Mouse (Mus musculus) forebrain, embryonic 15.5 days (tissue): ENCODE measurements around the gene Artn. TPM values are rescaled to one million over a fixed set of nuclear protein-coding genes. Genes with fewer than 3 reads are reported as not detected.

Experiments used
- ATAC-seq: fragments of 200-750 bp; cut with Nextera tagmentation; replicated peaks from 2 replicates; pipeline ENCODE4 v1.8.0; 2017; ENCODE audit warnings: mild to moderate bottlenecking, moderate TSS enrichment, moderate library complexity
- H3K27ac ChIP-seq: fragments of 300-500 bp; sonication (generic); replicated peaks from 2 replicates; pipeline ENCODE4 v1.5.1; 2015; ENCODE audit warnings: mild to moderate bottlenecking, inconsistent platforms
- H3K27me3 ChIP-seq: fragments of 300-500 bp; sonication (generic); 2 replicates; pipeline ENCODE4 v1.6.1; 2015; ENCODE audit warnings: inconsistent platforms
- H3K36me3 ChIP-seq: fragments of 300-500 bp; sonication (generic); 2 replicates; pipeline ENCODE4 v1.6.1; 2015; ENCODE audit warnings: mild to moderate bottlenecking, inconsistent platforms
- H3K4me1 ChIP-seq: fragments of 300-500 bp; sonication (generic); 2 replicates; pipeline ENCODE4 v1.6.1; 2015; ENCODE audit warnings: inconsistent platforms
- H3K4me2 ChIP-seq: fragments of 300-500 bp; sonication (generic); replicated peaks from 2 replicates; pipeline ENCODE4 v1.6.1; 2015; ENCODE audit warnings: mild to moderate bottlenecking, inconsistent platforms
- H3K4me3 ChIP-seq: fragments of 300-500 bp; sonication (generic); 2 replicates; pipeline ENCODE4 v1.5.1; 2015; ENCODE audit warnings: mild to moderate bottlenecking, inconsistent platforms
- H3K9ac ChIP-seq: fragments of 300-500 bp; sonication (generic); replicated peaks from 2 replicates; pipeline ENCODE4 v1.6.1; 2015; ENCODE audit warnings: mild to moderate bottlenecking, inconsistent platforms
- H3K9me3 ChIP-seq: fragments of 300-500 bp; sonication (generic); 2 replicates; pipeline ENCODE4 v1.6.1; 2016; ENCODE audit warnings: inconsistent platforms
- WGBS: fragments of 180-500 bp; shearing (Covaris S2); methylation state at CpG from one replicate; pipeline ENCODE4 v1.1.7; 2015; ENCODE audit warnings: mixed read lengths; 5-methylcytosine and 5-hydroxymethylcytosine counted together
- polyA plus RNA-seq: library from polyadenylated mRNA; unstranded; fragments of >200 nt; fragmentation: Nextera tagmentation; extraction: Ambion mirVana; gene quantifications from 2 replicates; pipeline ENCODE4 v1.2.1, GENCODE M21; 2015

The Artn gene
- polyA plus RNA-seq, 1 experiment from 2014 or later, result 0.10 TPM

DNA sequence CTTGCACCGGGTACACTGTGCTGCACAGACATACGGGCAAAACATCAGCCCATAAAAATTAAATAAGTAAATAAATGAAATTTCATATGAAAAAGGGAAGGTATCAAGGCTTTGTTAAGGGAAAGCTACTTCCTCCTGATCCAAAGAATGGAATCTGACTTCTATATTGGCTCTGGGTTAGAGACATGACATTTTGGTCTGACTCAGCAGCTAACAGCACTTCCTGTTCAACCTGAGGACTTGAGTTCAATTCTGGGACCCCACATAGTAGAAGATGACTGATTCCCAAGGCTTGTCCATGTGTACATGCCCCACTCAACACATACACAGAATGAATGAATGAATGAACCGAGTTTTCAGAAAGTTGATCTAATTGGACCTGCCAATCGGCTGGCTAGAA is 11.7 kb downstream of the Artn start:
- no peak overlapping the region for H3K9ac ChIP-seq
- no peak overlapping the region for H3K4me2 ChIP-seq
- no peak for ATAC-seq
- H3K36me3 ChIP-seq, result no peaks in the 10 kb centered on the region
- H3K4me3 ChIP-seq, result no peak overlapping the region
- H3K27me3 ChIP-seq, result no peaks in the 10 kb centered on the region
- no peaks in the 10 kb centered on the region for H3K9me3 ChIP-seq
- 94% methylated on average over 4 of the region's 4 CpGs for WGBS
- H3K27ac ChIP-seq, result no peak overlapping the region
- H3K4me1 ChIP-seq, result peaks cover 24% of the 10 kb centered on the region

- no peak overlapping the region for H3K4me3 ChIP-seq
- peaks cover 29% of the 10 kb centered on the region for H3K4me1 ChIP-seq
- no peak for ATAC-seq
- no peaks in the 10 kb centered on the region for H3K36me3 ChIP-seq
- WGBS, result 96% methylated on average over 4 of the region's 4 CpGs
- no peak overlapping the region for H3K9ac ChIP-seq
- no peaks in the 10 kb centered on the region for H3K27me3 ChIP-seq
- no peak overlapping the region for H3K27ac ChIP-seq
- H3K9me3 ChIP-seq, result no peaks in the 10 kb centered on the region
- no peak overlapping the region for H3K4me2 ChIP-seq
These were observed 12.2 kb downstream of the Artn start for GRCm38 (mm10) chr4:117917402-117917801.

DNA sequence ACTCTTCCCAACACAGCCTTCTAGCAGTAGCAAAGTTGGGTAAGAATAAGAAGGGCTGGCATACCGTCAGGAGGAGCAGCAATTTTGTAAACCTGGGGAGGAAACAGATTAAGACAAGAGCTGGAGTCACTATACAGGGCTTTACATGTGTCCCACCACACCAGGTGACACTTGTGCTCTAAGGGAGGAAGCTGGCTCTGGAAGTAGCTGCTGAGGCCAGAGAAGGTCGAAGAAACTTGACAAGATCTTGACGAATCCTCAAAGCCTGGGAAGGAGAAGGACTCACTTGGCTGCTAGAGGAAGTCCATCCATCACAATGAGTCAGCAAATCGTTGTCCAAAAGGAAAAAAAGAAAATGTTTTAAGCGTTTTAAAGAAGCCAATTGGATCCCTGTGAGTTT is 13.2 kb downstream of the Artn start:
- Histone ChIP-seq H3K36me3 (0 out of 2 replicates have a peak, but pooled peaks cover 7% of the 10 kb centered on the region), H3K4me3 (no peak overlapping the region), H3K9ac (no peak overlapping the region), H3K4me1 (peaks cover 39% of the 10 kb centered on the region), H3K9me3 (no peaks in the 10 kb centered on the region), H3K27me3 (no peaks in the 10 kb centered on the region), H3K27ac (no peak overlapping the region), H3K4me2 (peak overlapping the region; percentile 100; the same call in 1 of the 2 replicates)
- WGBS, result 94% methylated on average over 5 of the region's 5 CpGs
- ATAC-seq, result no peak

DNA sequence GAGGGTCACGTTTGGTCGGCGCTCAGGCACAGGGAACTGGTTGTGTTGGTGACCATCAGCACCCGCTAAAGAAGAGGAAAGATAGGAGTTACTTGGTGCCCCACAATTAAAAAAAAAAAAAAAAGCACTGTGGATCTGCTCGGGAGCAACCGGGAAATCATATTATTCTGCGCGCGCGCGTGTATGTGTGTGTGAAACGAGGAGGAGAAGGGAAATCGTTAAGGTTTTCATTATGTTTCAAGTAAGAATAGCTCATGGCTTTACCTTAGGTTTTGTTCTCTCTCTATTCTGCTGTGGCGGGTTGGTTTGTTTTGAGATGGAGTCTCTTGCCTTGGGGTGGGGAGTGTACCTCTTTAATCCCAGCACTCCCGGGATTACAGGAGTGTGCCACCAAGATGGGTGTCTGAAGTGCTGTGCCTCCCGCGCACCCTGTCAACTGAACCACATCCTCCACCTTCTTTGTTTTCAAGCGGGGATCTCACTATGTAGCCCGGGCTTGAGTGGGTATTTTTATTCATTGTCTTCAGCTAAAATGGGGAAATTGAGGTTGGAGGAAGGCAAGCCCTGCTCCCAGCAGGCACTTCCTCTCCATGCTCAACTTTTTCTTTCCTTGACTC is 14.0 kb downstream of the Artn start:
- Histone ChIP-seq H3K36me3 (peaks cover 13% of the 10 kb centered on the region; the same call in 1 of the 2 replicates), H3K27me3 (no peaks in the 10 kb centered on the region), H3K4me3 (peak overlapping the region; percentile 90), H3K9me3 (no peaks in the 10 kb centered on the region), H3K9ac (peak overlapping the region; percentile 92), H3K4me1 (peaks cover 46% of the 10 kb centered on the region), H3K27ac (peak overlapping the region; percentile 86), H3K4me2 (peak overlapping the region; percentile 100)
- WGBS, result 4% methylated on average over 19 of the region's 19 CpGs
- no peak for ATAC-seq

DNA sequence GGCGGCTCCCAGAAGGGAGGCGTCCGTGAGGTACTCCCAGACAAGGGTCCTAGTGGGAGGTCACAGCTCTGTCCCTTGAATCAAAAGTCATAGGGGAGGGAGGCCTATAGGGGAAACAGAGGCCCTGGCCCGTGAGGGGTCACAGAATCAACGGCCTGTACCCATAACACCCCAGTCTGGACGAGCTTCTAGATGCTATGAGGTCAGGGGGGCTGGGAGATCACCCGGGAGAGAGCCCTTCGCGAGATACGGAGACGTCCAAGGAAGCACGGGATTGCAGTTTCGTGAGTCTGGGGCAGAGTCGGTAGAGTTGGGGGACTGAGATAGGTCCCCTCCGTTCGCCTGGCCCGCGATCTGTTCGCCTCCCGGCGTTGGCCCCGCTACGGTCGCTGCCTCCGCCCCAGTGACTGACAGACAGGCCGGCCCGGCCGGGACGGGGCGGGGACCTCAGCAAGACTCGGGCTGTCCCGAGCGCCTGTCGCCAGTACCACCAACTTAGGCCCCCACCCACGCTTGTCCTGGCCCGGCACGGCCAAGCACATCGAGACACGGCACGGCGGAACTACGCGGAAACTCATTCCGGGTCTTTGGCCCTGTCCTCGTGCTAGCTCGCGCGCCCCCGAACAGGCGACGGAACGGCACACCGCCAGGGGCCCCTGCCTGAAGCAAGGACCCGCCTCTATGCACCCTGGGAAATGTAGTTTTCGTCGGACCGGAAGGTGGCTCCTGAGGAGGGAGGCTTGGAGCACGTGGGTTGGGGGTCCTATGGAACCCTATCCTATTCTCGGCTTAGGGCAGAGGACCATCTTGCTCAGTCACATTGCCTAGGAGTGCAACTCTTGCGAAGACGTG is 14.7 kb downstream of the Artn start, which contains the start of gene Ipo13:
Gene Ipo13 (minus strand): TSS at position 409 of the 852 bp plus-strand sequence.
- peaks cover 54% of the 10 kb centered on the region for H3K4me1 ChIP-seq

DNA sequence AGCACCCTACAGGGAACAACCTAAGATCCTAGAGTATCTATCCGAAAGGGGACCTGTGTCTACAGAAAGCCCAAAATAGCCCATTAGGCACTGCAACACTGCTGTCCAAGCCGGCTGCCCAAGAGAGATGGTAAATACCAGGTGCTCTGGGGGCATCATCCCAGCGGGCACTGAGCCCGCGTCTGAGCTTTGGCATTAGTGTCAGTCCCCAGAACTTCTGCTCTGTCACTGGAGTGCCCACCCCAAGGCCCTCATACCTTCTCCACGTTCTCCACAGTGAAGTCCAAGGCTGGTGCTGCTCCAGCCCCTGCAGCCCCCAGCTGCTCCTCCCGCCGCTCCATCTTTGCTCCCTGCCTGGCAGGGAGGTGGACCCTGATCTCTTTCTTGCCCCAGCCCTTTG is 15.5 kb downstream of the Artn start:
- Histone ChIP-seq H3K27ac (peak overlapping the region; percentile 86), H3K4me1 (peaks cover 61% of the 10 kb centered on the region)
- ATAC-seq, result 0 out of 2 replicates have a peak, but pooled peaks have one; percentile 0

More for the DNA sequence above, 14.7 kb downstream of the Artn start, which contains the start of gene Ipo13:
- H3K9me3 ChIP-seq, result no peaks in the 10 kb centered on the region
- WGBS, result under 1% methylated on average over 61 of the region's 61 CpGs
- H3K27me3 ChIP-seq, result no peaks in the 10 kb centered on the region
- peak within 1 kb of the TSS; percentile 86 for H3K27ac ChIP-seq
- ATAC-seq, result peak; percentile 97
- H3K36me3 ChIP-seq, result peaks cover 13% of the 10 kb centered on the region; the same call in 1 of the 2 replicates
- peak within 1 kb of the TSS; percentile 90 for H3K4me3 ChIP-seq
- peak within 1 kb of the TSS; percentile 100 for H3K4me2 ChIP-seq
- H3K9ac ChIP-seq, result peak within 1 kb of the TSS; percentile 92

DNA sequence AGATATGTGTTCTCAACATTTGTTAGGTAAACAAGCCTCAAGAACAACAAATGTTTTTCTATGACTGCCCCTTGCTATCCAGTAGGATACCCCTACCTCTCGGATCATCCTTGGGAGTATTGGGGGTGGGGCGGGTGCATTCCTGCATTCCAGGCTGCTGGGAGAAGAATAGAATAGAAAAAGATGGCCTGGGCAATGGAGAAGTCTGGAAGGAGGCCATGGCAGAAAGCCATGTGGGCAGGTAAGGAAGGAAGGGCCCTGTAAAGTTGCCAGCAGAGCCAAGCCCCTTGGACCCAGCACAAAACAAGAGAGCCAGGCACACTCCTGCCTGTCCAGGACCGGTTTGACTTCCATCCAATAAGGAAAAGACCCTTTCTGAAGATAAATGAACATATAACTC is 16.1 kb downstream of the Artn start:
- H3K27ac ChIP-seq, result peak overlapping the region; percentile 86; the same call in 1 of the 2 replicates
- 42% methylated on average over 3 of the region's 3 CpGs for WGBS
- peaks cover 13% of the 10 kb centered on the region; the same call in 1 of the 2 replicates for H3K36me3 ChIP-seq
- H3K9ac ChIP-seq, result peak overlapping the region; percentile 92
- H3K4me1 ChIP-seq, result peaks cover 67% of the 10 kb centered on the region
- H3K4me2 ChIP-seq, result peak overlapping the region; percentile 100
- peak overlapping the region; percentile 90 for H3K4me3 ChIP-seq
- no peak for ATAC-seq
- no peaks in the 10 kb centered on the region for H3K27me3 ChIP-seq
- H3K9me3 ChIP-seq, result no peaks in the 10 kb centered on the region

More for the DNA sequence above, 15.5 kb downstream of the Artn start:
- Histone ChIP-seq H3K27me3 (no peaks in the 10 kb centered on the region), H3K36me3 (peaks cover 13% of the 10 kb centered on the region; the same call in 1 of the 2 replicates), H3K4me2 (peak overlapping the region; percentile 100), H3K9ac (peak overlapping the region; percentile 92), H3K4me3 (peak overlapping the region; percentile 90), H3K9me3 (no peaks in the 10 kb centered on the region)
- 15% methylated on average over 8 of the region's 8 CpGs for WGBS

DNA sequence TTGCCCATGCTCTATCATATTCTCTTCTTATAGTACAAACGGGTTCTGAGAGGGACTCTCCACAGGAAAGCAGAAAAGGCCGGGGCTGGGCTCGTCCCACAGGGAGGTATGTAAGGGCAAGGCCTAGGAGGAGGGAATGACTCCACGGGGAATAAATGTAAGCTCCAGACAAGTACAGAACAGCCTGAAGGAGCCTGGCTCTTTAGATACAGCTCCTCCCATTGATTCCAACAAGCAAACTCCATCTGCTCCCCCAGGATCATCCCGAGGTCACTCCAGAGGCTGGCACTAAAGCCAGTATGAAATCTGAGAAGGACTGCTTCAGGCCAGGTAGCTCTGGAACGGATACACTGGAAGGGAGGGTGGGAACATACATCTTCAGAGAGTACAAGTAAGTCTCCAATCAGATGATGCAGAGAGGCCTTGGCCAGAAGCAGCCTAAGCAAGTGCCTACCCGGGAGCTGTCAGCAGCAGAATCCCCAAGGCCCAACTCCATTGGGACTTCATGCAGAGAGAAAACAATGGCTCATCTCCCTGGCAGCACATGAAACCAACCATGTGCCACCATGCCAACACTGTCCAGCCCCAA is 16.8 kb downstream of the Artn start:
- H3K27ac ChIP-seq, result no peak overlapping the region
- no peaks in the 10 kb centered on the region for H3K27me3 ChIP-seq
- no peak for ATAC-seq
- H3K4me2 ChIP-seq, result peak overlapping the region; percentile 100
- peak overlapping the region; percentile 90 for H3K4me3 ChIP-seq
- peaks cover 13% of the 10 kb centered on the region; the same call in 1 of the 2 replicates for H3K36me3 ChIP-seq
- peak overlapping the region; percentile 92 for H3K9ac ChIP-seq
- peaks cover 73% of the 10 kb centered on the region for H3K4me1 ChIP-seq
- H3K9me3 ChIP-seq, result no peaks in the 10 kb centered on the region
- 64% methylated on average over 7 of the region's 7 CpGs for WGBS

- H3K4me2 ChIP-seq, result peak overlapping the region; percentile 100
- H3K9ac ChIP-seq, result no peak overlapping the region
- WGBS, result 92% methylated on average over 13 of the region's 13 CpGs
These were observed 17.4 kb downstream of the Artn start for GRCm38 (mm10) chr4:117912131-117912561.

GRCm38 (mm10) chr4:117908834-117909453 is 20.6 kb downstream of the Artn start:
- H3K27ac ChIP-seq, result peak overlapping the region; percentile 84
- 0 out of 2 replicates have a peak overlapping the region, but pooled peaks have one; percentile 26 for H3K9ac ChIP-seq
- WGBS, result 40% methylated on average over 8 of the region's 8 CpGs
- H3K4me1 ChIP-seq, result peaks cover 75% of the 10 kb centered on the region
- H3K36me3 ChIP-seq, result peaks cover 28% of the 10 kb centered on the region
- no peaks in the 10 kb centered on the region for H3K27me3 ChIP-seq
- H3K9me3 ChIP-seq, result no peaks in the 10 kb centered on the region
- peak; percentile 87 for ATAC-seq
- peak overlapping the region; percentile 45 for H3K4me2 ChIP-seq
- H3K4me3 ChIP-seq, result peak overlapping the region; percentile 23

More at GRCm38 (mm10) chr4:117912131-117912561, 17.4 kb downstream of the Artn start:
- Histone ChIP-seq H3K9me3 (no peaks in the 10 kb centered on the region), H3K36me3 (peaks cover 13% of the 10 kb centered on the region; the same call in 1 of the 2 replicates), H3K4me1 (peaks cover 76% of the 10 kb centered on the region), H3K27ac (no peak overlapping the region), H3K27me3 (no peaks in the 10 kb centered on the region), H3K4me3 (no peak overlapping the region)
- ATAC-seq, result no peak

DNA sequence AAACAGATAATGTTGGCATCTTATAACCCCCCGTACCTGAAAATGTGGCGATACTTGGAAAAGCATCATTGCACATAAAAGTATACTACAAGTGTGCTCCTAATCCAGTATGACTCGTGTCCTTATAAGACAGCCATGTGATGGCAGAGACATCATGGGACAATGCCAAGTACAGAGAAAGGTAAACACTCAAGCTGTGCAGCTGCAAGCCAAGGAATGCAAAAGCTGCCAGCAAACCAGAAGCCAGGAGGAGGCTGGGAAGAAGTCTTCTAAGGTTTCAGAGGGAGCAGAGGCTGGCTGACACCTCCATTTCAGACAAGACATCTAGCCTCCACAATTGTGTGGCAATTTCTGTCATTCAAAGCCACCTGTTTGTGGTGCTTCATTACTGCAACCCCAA is 23.4 kb downstream of the Artn start:
- Histone ChIP-seq H3K27ac (0 out of 2 replicates have a peak overlapping the region, but pooled peaks have one; percentile 8), H3K36me3 (peaks cover 47% of the 10 kb centered on the region), H3K4me1 (peaks cover 48% of the 10 kb centered on the region), H3K27me3 (no peaks in the 10 kb centered on the region), H3K4me2 (no peak overlapping the region), H3K9ac (no peak overlapping the region), H3K4me3 (no peak overlapping the region), H3K9me3 (no peaks in the 10 kb centered on the region)
- 79% methylated on average over 3 of the region's 3 CpGs for WGBS
- no peak for ATAC-seq
